In the genomic region with DNA sequence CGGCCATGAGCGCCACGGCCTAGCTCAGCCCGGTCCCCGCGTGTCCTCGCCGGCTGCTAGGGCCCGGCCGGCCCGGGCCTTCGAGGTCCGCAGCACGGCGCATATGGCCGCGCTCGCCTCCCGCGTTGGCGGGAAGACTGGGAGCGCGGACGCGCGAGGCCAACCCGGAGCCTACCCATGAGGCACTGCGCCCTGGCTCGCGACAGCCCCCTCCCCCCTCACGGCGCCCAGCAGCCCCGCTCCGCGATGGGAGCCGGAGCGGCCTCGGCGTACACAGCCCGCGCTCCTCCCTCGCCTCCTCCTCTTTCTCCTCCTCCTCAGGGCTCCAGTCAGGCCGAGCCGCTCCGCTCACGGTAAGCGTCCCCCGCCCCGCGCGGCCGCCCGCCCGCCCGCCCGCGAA, we compare ENCODE assay signal across 8 mouse cellular contexts. TPM values are rescaled to one million over a fixed set of nuclear protein-coding genes. Genes with fewer than 3 reads are reported as not detected.
A peak's percentile ranks its signal among the peaks of the same experiment; 100 is the strongest.
DNase-seq lines count a peak whose midpoint lies in the region; ATAC-seq lines count a peak whose summit lies in the region.

A gene (plus strand): TSS at position 184 of the 400 bp plus-strand sequence.

- H3K79me2 ChIP-seq in macrophage (ENCODE audit: inconsistent target): peaks cover 44% of the 10 kb centered on the region

- peaks cover 8% of the 10 kb centered on the region for H3K4me1 ChIP-seq in hindbrain, embryonic 16.5 days (ENCODE audit: control insufficient read depth, insufficient read depth, low read depth, low read length)

- peak within 1 kb of the TSS; percentile 93 for H3K9ac ChIP-seq in hindbrain, embryonic 16.5 days (ENCODE audit: low read depth, low read length)

- H3K4me3 ChIP-seq in hindbrain, embryonic 16.5 days (ENCODE audit: low read length): peak within 1 kb of the TSS; percentile 74
- H3K4me3 ChIP-seq in macrophage (ENCODE audit: inconsistent target): peak within 1 kb of the TSS; percentile 69

- H3K27me3 ChIP-seq in hindbrain, embryonic 16.5 days (replicated peaks; ENCODE audit: control insufficient read depth, insufficient read depth, low read length): no peaks in the 10 kb centered on the region

- peak; percentile 99 for ATAC-seq in hindbrain, embryonic 16.5 days

- WGBS in hindbrain, embryonic 16.5 days: under 1% methylated on average over 46 of the region's 57 CpGs
- WGBS in macrophage (ENCODE audit: missing documents): 2% methylated on average over 36 of the region's 57 CpGs

- DNase-seq in T-cell, adult 2 months (ENCODE audit: low spot score): peak; percentile 89
- peak; percentile 88 to 93 for DNase-seq in cerebellum, postnatal 36 days
- DNase-seq in gastrocnemius, adult 18-20 months (ENCODE audit: low spot score): peak; percentile 90
- DNase-seq in left cerebral cortex, adult 18-20 months (ENCODE audit: low spot score in 2 of 2): peak; percentile 84 to 90
- peak; percentile 93 for DNase-seq in right cerebral cortex, adult 18-20 months
- DNase-seq in urinary bladder, postnatal 10 days (ENCODE audit: low spot score): peak; percentile 63

- no peaks in the 10 kb centered on the region for H3K36me3 ChIP-seq in hindbrain, embryonic 16.5 days (ENCODE audit: control insufficient read depth, insufficient read depth, low read length)
- H3K36me3 ChIP-seq in macrophage (ENCODE audit: inconsistent target): no peaks in the 10 kb centered on the region

- no peaks in the 10 kb centered on the region for H3K9me3 ChIP-seq in hindbrain, embryonic 16.5 days (ENCODE audit: control insufficient read depth, low read length)

- peak within 1 kb of the TSS; percentile 86 for H3K4me2 ChIP-seq in hindbrain, embryonic 16.5 days (ENCODE audit: low read length)

- peak within 1 kb of the TSS; percentile 100 for H3K27ac ChIP-seq in hindbrain, embryonic 16.5 days (ENCODE audit: low read depth, low read length)
- peak within 1 kb of the TSS; percentile 58 for H3K27ac ChIP-seq in macrophage

RNA-seq across cellular contexts. Expression of the gene that starts here (rescaled TPM):
- 10 to 100 TPM; 15.2 to 16.6 TPM for total RNA-seq in gastrocnemius, adult 18-20 months (2021)
- 31.3 and 31.7 TPM in 2 replicates for polyA plus RNA-seq in hindbrain, embryonic 16.5 days (2015; fragmentation: Nextera tagmentation; extraction: Ambion mirVana)
- 10 to 100 TPM; 50.0 to 52.3 TPM for total RNA-seq in left cerebral cortex, adult 18-20 months (2021)
- 100 to 1,000 TPM in 21 of 26 experiments, 10 to 100 TPM in 5; 85.9 to 194 (median 134) TPM for total RNA-seq in macrophage (2018; cell fraction: chromatin; rRNA removed)
- 10 to 100 TPM in 13 of 26 experiments, 1 to 10 TPM in 13; 5.7 to 16.5 (median 10.2) TPM for total RNA-seq in macrophage (2018; cell fraction: cytosol; rRNA removed)
- total RNA-seq in macrophage (2018; cell fraction: nucleus; rRNA removed): 100 to 1,000 TPM in 5 of 26 experiments, 10 to 100 TPM in 21; 38.3 to 147 (median 73.7) TPM
- 10.4 to 11.6 TPM (median 11.0 TPM) in 3 replicates for polyA plus RNA-seq in macrophage (2018)

Comparison
In these comparisons a context has a peak if more than half of its experiments do, and no peak if none do; other contexts are left out.
1. Peak in every context shown above with its lines: DNase-seq, ATAC-seq, H3K4me3 ChIP-seq and H3K27ac ChIP-seq.